Mouse (Mus musculus) lung, embryonic 14.5 days (tissue): Measurements from ENCODE around the gene Arhgef12. TPM values are rescaled to one million over a fixed set of nuclear protein-coding genes. Genes with fewer than 3 reads are reported as not detected.

Experiments used
- ATAC-seq: fragments of 200-750 bp; cut with Nextera tagmentation; 2 replicates; pipeline ENCODE4 v1.8.0; 2017; ENCODE audit warnings: mild to moderate bottlenecking, moderate TSS enrichment, moderate library complexity; ENCODE audit not compliant: insufficient read depth
- DNase-seq: peaks from one replicate; pipeline ENCODE4 v3.0.0-alpha.2; 2015
- H3K27ac ChIP-seq: fragments of 300-500 bp; sonication (generic); 2 replicates; pipeline ENCODE4 v1.5.1; 2014; ENCODE audit warnings: low read depth, mild to moderate bottlenecking, moderate library complexity
- H3K27me3 ChIP-seq: fragments of 300-500 bp; sonication (generic); 2 replicates; pipeline ENCODE4 v1.6.1; 2014; ENCODE audit warnings: low read length, control low read depth; ENCODE audit not compliant: insufficient read depth
- H3K36me3 ChIP-seq: fragments of 300-500 bp; sonication (generic); 2 replicates; pipeline ENCODE4 v1.6.1; 2014; ENCODE audit warnings: control low read depth; ENCODE audit not compliant: insufficient read depth
- H3K4me1 ChIP-seq: fragments of 300-500 bp; sonication (generic); 2 replicates; pipeline ENCODE4 v1.6.1; 2014; ENCODE audit warnings: antibody characterized with exemption, control low read depth; ENCODE audit not compliant: insufficient read depth
- H3K4me2 ChIP-seq: fragments of 300-500 bp; sonication (generic); 2 replicates; pipeline ENCODE4 v1.6.1; 2014; ENCODE audit warnings: mild to moderate bottlenecking
- H3K4me3 ChIP-seq: fragments of 300-500 bp; sonication (generic); 2 replicates; pipeline ENCODE4 v1.5.1; 2014; ENCODE audit warnings: low read depth, low read length
- H3K9ac ChIP-seq: fragments of 300-500 bp; sonication (generic); 2 replicates; pipeline ENCODE4 v1.6.1; 2014
- H3K9me3 ChIP-seq: fragments of 300-500 bp; sonication (generic); 2 replicates; pipeline ENCODE4 v1.6.1; 2016; ENCODE audit warnings: low read depth, low read length, control low read depth
- CTCF ChIP-seq: IDR thresholded peaks from 2 replicates; pipeline ENCODE4 v1.5.1; 2016; ENCODE audit warnings: antibody characterized with exemption, low read depth
- WGBS: fragments of 180-500 bp; shearing (Covaris S2); extraction: QIAGEN DNeasy Blood & Tissue Kit; methylation state at CpG from one replicate; pipeline ENCODE4 v1.1.7; 2014; 5-methylcytosine and 5-hydroxymethylcytosine counted together
- polyA plus RNA-seq: library from polyadenylated mRNA; unstranded; fragments of >200 nt; fragmentation: Nextera tagmentation; extraction: Ambion mirVana; gene quantifications from 2 replicates; pipeline ENCODE4 v1.2.1, GENCODE M21; 2014

Arhgef12 gene
- polyA plus RNA-seq, 1 experiment from 2014 or later = 24.7 TPM

DNA sequence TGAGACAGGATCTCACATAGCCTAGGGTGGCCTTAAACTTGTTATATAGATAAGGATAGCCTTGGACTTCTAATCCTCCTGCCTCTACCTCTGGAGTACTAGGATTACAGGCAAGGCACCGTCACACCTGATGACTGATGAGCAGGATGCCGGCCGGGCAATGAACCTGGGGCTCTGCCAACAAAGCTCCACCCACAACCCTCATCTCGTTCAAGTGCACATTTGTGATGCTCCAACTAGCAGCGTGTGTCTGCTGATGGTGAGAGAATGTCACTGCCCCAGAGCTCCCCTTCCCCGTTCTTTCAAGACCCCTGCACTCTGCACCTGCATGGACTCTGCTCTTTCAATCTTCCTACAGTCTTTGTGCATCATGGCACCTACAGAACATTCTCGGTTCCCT is 174.9 kb downstream of the Arhgef12 start:
- H3K27me3 ChIP-seq = no peaks in the 10 kb centered on the region
- H3K4me2 ChIP-seq = no peak overlapping the region
- no peak for TF ChIP-seq CTCF
- no peak overlapping the region for H3K4me3 ChIP-seq
- H3K27ac ChIP-seq = no peak overlapping the region
- no peak for ATAC-seq
- 24% methylated on average over 7 of the region's 7 CpGs for WGBS
- no peaks in the 10 kb centered on the region for H3K9me3 ChIP-seq
- H3K9ac ChIP-seq = no peak overlapping the region
- no peaks in the 10 kb centered on the region for H3K36me3 ChIP-seq
- H3K4me1 ChIP-seq = no peaks in the 10 kb centered on the region
- no peak for DNase-seq

DNA sequence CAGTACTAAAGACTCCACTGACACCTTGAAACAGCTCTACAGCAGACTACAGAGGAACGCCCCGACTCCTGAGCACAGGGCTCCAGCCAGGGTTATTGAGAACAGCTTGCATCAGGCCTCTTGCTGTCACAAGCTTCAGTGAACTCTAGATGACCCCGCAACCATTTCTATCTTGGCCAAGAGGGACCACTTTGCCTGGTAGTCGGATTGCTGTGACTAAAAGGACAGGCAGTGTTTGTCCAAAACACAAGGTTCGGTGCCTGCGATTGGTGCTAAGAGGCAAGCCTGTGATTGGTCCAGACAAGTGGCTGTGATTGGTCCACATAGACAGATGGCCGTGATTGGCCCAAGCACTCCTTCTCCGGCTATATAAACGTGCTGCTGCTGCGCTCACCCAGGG is 179.5 kb downstream of the Arhgef12 start:
- TF ChIP-seq CTCF = no peak
- Histone ChIP-seq H3K36me3 (no peaks in the 10 kb centered on the region), H3K9me3 (no peaks in the 10 kb centered on the region), H3K9ac (no peak overlapping the region), H3K4me2 (no peak overlapping the region), H3K4me1 (peaks cover 9% of the 10 kb centered on the region; the same call in 1 of the 2 replicates), H3K27me3 (no peaks in the 10 kb centered on the region), H3K4me3 (no peak overlapping the region), H3K27ac (no peak overlapping the region)
- ATAC-seq = peak; percentile 86
- DNase-seq = peak; percentile 72
- 36% methylated on average over 10 of the region's 10 CpGs for WGBS

DNA sequence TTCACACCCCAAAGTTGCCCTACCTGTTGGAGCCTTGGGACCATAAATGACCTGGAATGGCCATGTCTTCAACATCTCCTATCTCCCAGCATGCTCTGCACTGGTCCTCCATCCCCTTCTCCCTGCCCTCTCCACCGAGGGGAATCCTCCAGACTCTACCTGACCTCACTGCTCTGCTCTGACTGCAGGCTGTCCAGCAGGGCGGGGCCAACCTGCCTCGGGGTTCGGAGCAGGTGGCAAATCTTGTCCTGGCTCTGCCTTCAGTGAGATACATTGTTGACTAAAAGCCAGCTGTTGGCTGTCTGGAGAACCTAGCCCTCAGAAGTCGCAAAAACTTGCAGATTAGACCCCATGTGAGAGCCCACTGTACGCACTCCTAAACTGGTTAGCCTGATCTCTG is 180.5 kb downstream of the Arhgef12 start:
- Histone ChIP-seq H3K9ac (no peak overlapping the region), H3K9me3 (no peaks in the 10 kb centered on the region), H3K4me1 (peaks cover 9% of the 10 kb centered on the region; the same call in 1 of the 2 replicates), H3K4me2 (no peak overlapping the region), H3K27ac (no peak overlapping the region), H3K4me3 (no peak overlapping the region), H3K27me3 (no peaks in the 10 kb centered on the region), H3K36me3 (no peaks in the 10 kb centered on the region)
- ATAC-seq (no peak), DNase-seq (no peak)
- no peak for TF ChIP-seq CTCF
- 49% methylated on average over 6 of the region's 6 CpGs for WGBS

DNA sequence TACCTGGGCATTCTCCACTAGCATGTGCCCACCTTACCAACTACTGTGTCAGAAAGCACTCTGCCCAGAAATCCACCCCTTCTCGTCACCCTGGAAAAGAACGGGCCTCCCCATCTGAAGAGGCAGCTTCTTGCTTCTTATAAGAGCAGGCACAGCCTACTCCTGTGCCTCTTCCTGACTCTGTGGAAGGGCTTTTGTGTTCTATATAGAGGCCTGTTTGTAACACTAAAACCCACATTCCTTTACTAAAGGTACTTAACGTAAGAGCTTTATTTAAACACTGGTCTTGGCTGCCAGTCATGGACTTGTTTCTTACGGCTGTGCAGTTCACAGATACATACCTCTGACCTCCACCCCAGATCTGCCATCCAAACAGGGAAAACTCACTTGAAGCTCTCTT is 185.2 kb downstream of the Arhgef12 start:
- 51% methylated on average over 4 of the region's 4 CpGs for WGBS
- peak; percentile 66; the same call in 1 of the 2 replicates for ATAC-seq
- no peak for TF ChIP-seq CTCF
- Histone ChIP-seq H3K36me3 (no peaks in the 10 kb centered on the region), H3K4me1 (peaks cover 15% of the 10 kb centered on the region; the same call in 1 of the 2 replicates), H3K4me3 (no peak overlapping the region), H3K27me3 (no peaks in the 10 kb centered on the region), H3K9me3 (no peaks in the 10 kb centered on the region), H3K4me2 (no peak overlapping the region), H3K27ac (peak overlapping the region; percentile 82; the same call in 1 of the 2 replicates), H3K9ac (no peak overlapping the region)
- peak; percentile 48 for DNase-seq

DNA sequence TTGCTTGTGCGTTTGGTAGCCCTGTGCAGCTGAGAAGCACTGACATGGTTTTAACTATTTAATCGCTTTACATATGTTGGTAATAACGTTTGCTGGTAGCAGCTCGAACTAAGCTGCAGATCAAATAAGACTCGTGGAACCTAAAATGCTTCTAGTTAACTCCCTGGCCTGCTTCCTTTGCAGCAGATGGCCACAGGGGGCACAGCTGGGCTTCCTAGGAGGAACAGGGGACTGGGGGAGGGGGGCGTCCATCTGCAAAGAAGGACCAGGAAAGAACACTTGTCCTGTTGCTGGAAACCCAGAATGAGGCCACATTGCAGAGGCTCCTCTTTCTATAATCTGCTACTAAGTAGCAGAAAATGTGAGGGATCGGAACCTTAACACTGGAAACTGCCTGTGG is 186.8 kb downstream of the Arhgef12 start:
- no peaks in the 10 kb centered on the region for H3K36me3 ChIP-seq
- DNase-seq (no peak), ATAC-seq (no peak)
- no peak overlapping the region for H3K27ac ChIP-seq
- 39% methylated on average over 7 of the region's 7 CpGs for WGBS
- H3K9me3 ChIP-seq = no peaks in the 10 kb centered on the region
- H3K27me3 ChIP-seq = no peaks in the 10 kb centered on the region
- no peak overlapping the region for H3K9ac ChIP-seq
- no peak overlapping the region for H3K4me3 ChIP-seq
- peak; percentile 59 for TF ChIP-seq CTCF
- H3K4me2 ChIP-seq = no peak overlapping the region
- peaks cover 10% of the 10 kb centered on the region; the same call in 1 of the 2 replicates for H3K4me1 ChIP-seq

DNA sequence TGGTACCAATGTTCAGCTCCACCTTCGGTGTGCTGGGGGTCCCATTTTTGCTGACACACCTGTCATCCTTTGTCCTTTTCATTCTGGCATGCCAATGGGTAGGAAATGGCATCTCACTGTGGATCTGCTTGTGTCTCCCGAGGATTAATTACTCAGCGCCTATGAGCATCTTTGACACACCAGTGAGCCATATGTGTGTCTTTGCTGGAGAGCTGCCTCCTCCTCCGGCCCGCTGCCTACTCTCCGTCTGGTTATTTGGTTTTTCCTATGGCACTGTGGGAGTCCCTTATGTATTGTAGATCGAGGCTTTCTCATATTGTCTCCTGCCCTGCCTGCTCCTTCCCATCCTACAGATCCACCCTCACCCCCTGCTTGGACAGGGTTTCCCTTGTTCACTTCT is 189.1 kb downstream of the Arhgef12 start:
- 85% methylated on average over 7 of the region's 7 CpGs for WGBS
- no peaks in the 10 kb centered on the region for H3K9me3 ChIP-seq

More for the DNA sequence above, 189.1 kb downstream of the Arhgef12 start:
- DNase-seq (no peak), ATAC-seq (no peak)
- Histone ChIP-seq H3K27me3 (no peaks in the 10 kb centered on the region), H3K4me2 (no peak overlapping the region), H3K36me3 (no peaks in the 10 kb centered on the region), H3K4me1 (peaks cover 6% of the 10 kb centered on the region; the same call in 1 of the 2 replicates), H3K9ac (no peak overlapping the region), H3K27ac (no peak overlapping the region), H3K4me3 (no peak overlapping the region)
- no peak for TF ChIP-seq CTCF

Other genes starting within 250 kb of the Arhgef12 start
- gene Grik4, start 162.7 kb downstream of the Arhgef12 start, polyA plus RNA-seq = 1.6 and 2.2 TPM in 2 replicates
- gene Tmem136, start 9.3 kb upstream of the Arhgef12 start, polyA plus RNA-seq = 5.3 and 5.9 TPM in 2 replicates
- 0.08 and 0.16 TPM in 2 replicates for gene Pou2f3, start 103.1 kb upstream of the Arhgef12 start, polyA plus RNA-seq
- 84.5 and 95.4 TPM in 2 replicates for gene Oaf, start 132.7 kb upstream of the Arhgef12 start, polyA plus RNA-seq
- 0.19 and 0.21 TPM in 2 replicates for gene Trim29, start 203.6 kb upstream of the Arhgef12 start, polyA plus RNA-seq